Mouse (Mus musculus) bone marrow, adult 2 months (tissue): Measurements from ENCODE around the gene Gm9268. TPM values are rescaled to one million over a fixed set of nuclear protein-coding genes. Genes with fewer than 3 reads are reported as not detected.
"Not testable (repeated sequence)": the region's sequence is repeated elsewhere in the genome, so short reads cannot be mapped to it uniquely, and the experiment has no call there.

Experiments
- H3K27ac ChIP-seq: fragments of 200-500 bp; 2 replicates; pipeline ENCODE4 v1.5.1; 2012; ENCODE audit warnings: low read depth, mild to moderate bottlenecking, control low read depth, inconsistent platforms, low read length; ENCODE audit not compliant: control insufficient read depth, poor library complexity, insufficient read depth
- H3K4me1 ChIP-seq: fragments of 200-500 bp; 2 replicates; pipeline ENCODE4 v1.6.1; 2011; ENCODE audit warnings: low read length; ENCODE audit not compliant: control insufficient read depth, insufficient read depth
- H3K4me3 ChIP-seq: fragments of 200-500 bp; replicated peaks from 2 replicates; pipeline ENCODE3; 2011; ENCODE audit warnings: mild to moderate bottlenecking, low read depth, low read length, control low read depth; ENCODE audit not compliant: control insufficient read depth
- CTCF ChIP-seq: fragments of 200-500 bp; IDR thresholded peaks from 2 replicates; pipeline ENCODE4 v1.5.1; 2011; ENCODE audit warnings: low read length, control low read depth; ENCODE audit not compliant: control insufficient read depth, insufficient read depth
- POLR2A ChIP-seq: fragments of 200-500 bp; IDR thresholded peaks from 2 replicates; pipeline ENCODE4 v1.6.1; 2011; ENCODE audit warnings: low read depth, mild to moderate bottlenecking, control low read depth, low read length, borderline replicate concordance; ENCODE audit not compliant: control insufficient read depth
- WGBS: fragments of 180-500 bp; shearing (Covaris S2); methylation state at CpG from one replicate; pipeline ENCODE4 v1.1.7; 2018; 5-methylcytosine and 5-hydroxymethylcytosine counted together
- polyA plus RNA-seq: library from polyadenylated mRNA; stranded (reverse); fragments of >200 nt; gene quantifications from 2 replicates; pipeline ENCODE4 v1.2.4, GENCODE M21; 2011; ENCODE audit warnings: low replicate concordance; ENCODE audit not compliant: missing spikeins, insufficient read depth, insufficient read length

The Gm9268 gene
- polyA plus RNA-seq = not detected in 2 replicates

GRCm38 (mm10) chr7:43018465-43018864 is at the start of gene Gm9268:
TSS of gene Gm9268 (plus strand) at chr7:43018765.
- H3K27ac ChIP-seq, H3K4me3 ChIP-seq, H3K4me1 ChIP-seq: not testable (repeated sequence)
- no CpG with 5 or more reads among the region's 1 CpGs for WGBS

GRCm38 (mm10) chr7:42980098-42980497 is 38.5 kb upstream of the Gm9268 start:
- peak overlapping the region; percentile 75; the same call in 1 of the 2 replicates for H3K27ac ChIP-seq
- TF ChIP-seq CTCF (no peak), POLR2A (no peak)
- H3K4me3 ChIP-seq = no peak overlapping the region
- 17% methylated on average over 11 of the region's 11 CpGs for WGBS
- H3K4me1 ChIP-seq = no peaks in the 10 kb centered on the region

DNA sequence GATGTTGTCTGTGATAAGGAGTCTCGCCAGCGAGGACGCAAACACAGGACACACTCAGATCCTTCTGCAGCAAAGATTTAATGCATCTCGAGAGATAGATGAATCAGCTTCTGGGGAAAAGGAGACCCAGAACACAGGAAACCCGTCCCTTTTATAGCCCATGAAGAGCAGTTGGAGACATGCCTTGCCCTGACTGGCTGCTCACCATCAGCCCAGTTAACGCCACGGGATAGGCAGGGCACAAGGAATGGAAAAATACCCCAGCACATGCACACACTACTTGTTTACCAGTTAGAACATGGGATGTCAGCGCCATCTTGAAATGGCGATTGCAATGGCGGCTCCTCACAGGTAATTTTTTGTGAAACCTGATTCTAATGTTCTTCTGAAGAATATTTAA is 37.8 kb upstream of the Gm9268 start:
- no peaks in the 10 kb centered on the region for H3K4me1 ChIP-seq
- WGBS = 76% methylated on average over 10 of the region's 10 CpGs
- no peak for TF ChIP-seq POLR2A
- no peak for TF ChIP-seq CTCF
- peak overlapping the region; percentile 48 for H3K4me3 ChIP-seq
- peak overlapping the region; percentile 75 for H3K27ac ChIP-seq

DNA sequence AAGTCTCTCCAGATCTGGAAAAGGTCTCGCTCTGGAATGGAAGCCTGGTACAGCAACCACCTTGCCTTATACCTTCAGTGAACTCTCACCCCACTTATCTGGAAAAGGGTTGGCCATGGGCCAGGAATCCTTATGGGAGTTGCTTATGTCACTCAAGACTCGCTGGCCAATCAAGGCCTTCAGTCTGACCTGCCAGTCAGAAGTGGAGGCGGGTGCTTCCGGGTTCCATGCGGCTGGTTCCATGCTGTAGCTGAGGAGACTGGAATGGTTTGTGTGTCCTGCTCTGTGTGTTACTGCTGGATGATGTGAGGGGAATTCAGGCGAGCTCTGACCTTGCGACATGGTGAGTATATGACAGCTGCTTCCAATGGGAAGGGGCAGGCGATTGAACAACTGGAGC is 59.3 kb downstream of the Gm9268 start:
- Histone ChIP-seq H3K4me1 (no peaks in the 10 kb centered on the region), H3K4me3 (no peak overlapping the region), H3K27ac (no peak overlapping the region)
- 85% methylated on average over 8 of the region's 8 CpGs for WGBS
- no peak for TF ChIP-seq POLR2A
- TF ChIP-seq CTCF = no peak

Other genes with a start within 250 kb of the Gm9268 start
- gene Vmn2r62, start 225.2 kb upstream of the Gm9268 start, polyA plus RNA-seq = not detected in 2 replicates
- not detected in 2 replicates for gene Gm2381, start 151.5 kb upstream of the Gm9268 start, polyA plus RNA-seq
- gene Vmn2r63, start 84.9 kb upstream of the Gm9268 start, polyA plus RNA-seq = not detected in 2 replicates
- gene Zfp936, start 95.5 kb downstream of the Gm9268 start, polyA plus RNA-seq = not detected in 2 replicates